Mouse (Mus musculus) spleen, embryonic (tissue): ENCODE measurements at regions not wholly inside any gene's neighbourhood (a gene's known extent, or its start where the extent isn't known, plus 50 kb on each side); places are given as distances from the start of the nearest gene placed in this dataset.

Experiments
- CTCF ChIA-PET: fragments of 350-600 bp; sonication (Branson Sonifier 250); formaldehyde crosslinking; loops from one replicate; lab custom pipeline; 2022; lab: Charles Lee

- CTCF ChIA-PET, result no interaction called here
These were observed 374.6 kb downstream of the Ipo11 start for GRCm38 (mm10) chr13:106562161-106562560.

GRCm38 (mm10) chr13:106525406-106526206, 411.2 kb downstream of the Ipo11 start:
- CTCF ChIA-PET, result no interaction called here

- CTCF ChIA-PET, result no interaction called here
These were observed 422.1 kb downstream of the Ipo11 start for GRCm38 (mm10) chr13:106514510-106515169.

GRCm38 (mm10) chr13:106513669-106514068, 423.1 kb downstream of the Ipo11 start:
- CTCF ChIA-PET, result interaction anchor here (0.5 kb wide), 1 partner anchor 249 kb away, joined by 5 read pairs; no protein-coding TSS in a partner anchor

- CTCF ChIA-PET, result no interaction called here
These were observed 426.3 kb downstream of the Ipo11 start for GRCm38 (mm10) chr13:106510435-106510834.

GRCm38 (mm10) chr13:106501273-106501672, 435.5 kb downstream of the Ipo11 start:
- CTCF ChIA-PET, result no interaction called here

GRCm38 (mm10) chr13:106471264-106471663, 465.5 kb downstream of the Ipo11 start:
- CTCF ChIA-PET, result no interaction called here

GRCm38 (mm10) chr13:106454366-106454927, 482.3 kb downstream of the Ipo11 start:
- CTCF ChIA-PET, result no interaction called here

- CTCF ChIA-PET, result no interaction called here
These were observed 504.6 kb downstream of the Ipo11 start for GRCm38 (mm10) chr13:106432165-106432564.

GRCm38 (mm10) chr13:106406608-106407038, 530.1 kb downstream of the Ipo11 start:
- CTCF ChIA-PET, result no interaction called here

- CTCF ChIA-PET, result no interaction called here
These were observed 544.1 kb downstream of the Ipo11 start for GRCm38 (mm10) chr13:106392642-106393041.

- CTCF ChIA-PET, result no interaction called here
These were observed 548.1 kb downstream of the Ipo11 start for GRCm38 (mm10) chr13:106388634-106389033.

- CTCF ChIA-PET, result no interaction called here
These were observed 569.2 kb downstream of the Ipo11 start for GRCm38 (mm10) chr13:106367589-106367988.

GRCm38 (mm10) chr13:106352614-106353409, 583.9 kb downstream of the Ipo11 start:
- CTCF ChIA-PET, result no interaction called here

GRCm38 (mm10) chr13:106332025-106332424, 604.7 kb downstream of the Ipo11 start:
- CTCF ChIA-PET, result no interaction called here

- CTCF ChIA-PET, result no interaction called here
These were observed 617.8 kb downstream of the Ipo11 start for GRCm38 (mm10) chr13:106318980-106319379.

- CTCF ChIA-PET, result no interaction called here
These were observed 618.3 kb downstream of the Ipo11 start for GRCm38 (mm10) chr13:106318476-106318875.

- CTCF ChIA-PET, result no interaction called here
These were observed 619.5 kb downstream of the Ipo11 start for GRCm38 (mm10) chr13:106317300-106317699.

GRCm38 (mm10) chr13:106281181-106281580, 655.6 kb downstream of the Ipo11 start:
- CTCF ChIA-PET, result no interaction called here

- CTCF ChIA-PET, result no interaction called here
These were observed 676.9 kb downstream of the Ipo11 start for GRCm38 (mm10) chr13:106259874-106260273.
